Mouse (Mus musculus): ENCODE data around the gene Pla2g2e. TPM values are rescaled to one million over a fixed set of nuclear protein-coding genes. Genes with fewer than 3 reads are reported as not detected.

Gene Pla2g2e
- polyA plus RNA-seq (2012; fragmentation: generic; extraction: Trizol) = under 1 TPM in 1 of 2 experiments, not detected in 1; 0.20 TPM

DNA sequence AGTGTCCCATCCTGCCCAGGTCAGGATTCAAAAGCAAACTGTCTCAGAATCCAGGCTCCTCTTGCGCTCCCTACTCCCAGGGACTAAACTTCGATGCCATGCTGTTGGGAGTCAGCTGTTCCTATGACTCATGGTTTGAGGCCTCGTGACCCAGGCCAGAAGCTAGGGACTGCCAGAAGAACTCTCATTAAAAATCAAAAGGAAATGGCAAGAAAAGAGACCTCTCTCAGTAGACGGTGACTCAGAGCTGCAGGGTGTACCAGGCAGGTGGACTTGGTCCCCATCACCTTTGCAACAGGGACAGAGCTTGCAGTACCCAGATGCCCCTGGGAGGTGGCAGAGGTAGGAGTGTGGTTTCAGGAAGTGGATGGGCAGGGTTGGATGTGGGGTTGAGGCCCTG lies at the start of gene Pla2g2e:
Pla2g2e (plus strand) TSS at position 212 of the 400 bp plus-strand sequence.

DNA sequence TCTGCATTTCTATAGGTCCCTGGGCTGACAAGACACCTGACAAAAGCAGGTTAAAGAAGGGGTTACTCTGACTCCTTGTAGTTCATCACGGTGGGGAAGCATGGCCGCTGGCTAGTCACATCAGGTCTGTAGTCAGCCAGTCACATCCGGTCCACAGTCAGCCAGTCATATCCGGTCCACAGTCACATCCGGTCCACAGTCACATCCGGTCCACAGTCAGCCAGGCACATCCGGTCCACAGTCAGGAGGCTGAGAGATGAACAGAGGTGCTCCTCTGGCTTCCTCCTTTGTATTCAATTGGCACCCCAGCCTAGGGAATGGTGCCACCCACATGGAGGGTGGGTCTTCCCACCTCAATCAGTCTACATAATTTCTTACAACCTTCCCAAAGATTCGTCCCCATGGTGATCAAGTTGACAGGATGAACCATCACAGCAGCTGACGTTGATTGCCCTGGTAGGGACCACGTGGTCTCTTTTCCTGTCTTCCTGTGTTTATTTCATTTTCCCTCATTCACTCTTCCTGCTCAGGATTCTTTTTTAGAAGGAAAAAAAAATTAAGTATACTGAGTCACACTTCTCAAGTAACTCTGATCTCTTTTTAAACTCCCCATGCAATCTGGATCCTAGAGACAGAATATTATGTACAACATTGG lies 14.3 kb upstream of the Pla2g2e start, which contains the start of gene Pla2g5:
Pla2g5 (minus strand) TSS at position 139 of the 655 bp plus-strand sequence.

DNA sequence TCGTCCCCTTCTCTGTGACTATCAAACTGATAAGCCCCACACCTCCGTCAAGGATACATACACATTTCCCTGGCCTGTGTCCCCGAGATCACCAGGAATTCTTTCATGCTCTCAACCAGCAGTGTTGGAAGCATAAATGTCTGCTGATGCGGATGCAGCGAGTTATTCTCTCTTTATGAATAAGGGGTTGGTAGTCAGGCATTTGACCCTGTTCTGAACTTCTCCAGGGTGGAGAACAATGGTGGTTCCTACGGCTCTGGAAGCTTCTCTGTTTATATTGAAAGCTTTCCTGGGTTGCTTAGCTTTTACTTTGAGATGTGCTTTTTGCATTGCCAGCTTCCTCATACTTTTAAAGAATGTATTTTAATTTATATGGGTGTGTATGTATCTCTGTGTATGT lies 3.9 kb upstream of the Pla2g2e start, which contains the start of gene Gm13030:
Gm13030 (minus strand) TSS at position 101 of the 400 bp plus-strand sequence.

DNA sequence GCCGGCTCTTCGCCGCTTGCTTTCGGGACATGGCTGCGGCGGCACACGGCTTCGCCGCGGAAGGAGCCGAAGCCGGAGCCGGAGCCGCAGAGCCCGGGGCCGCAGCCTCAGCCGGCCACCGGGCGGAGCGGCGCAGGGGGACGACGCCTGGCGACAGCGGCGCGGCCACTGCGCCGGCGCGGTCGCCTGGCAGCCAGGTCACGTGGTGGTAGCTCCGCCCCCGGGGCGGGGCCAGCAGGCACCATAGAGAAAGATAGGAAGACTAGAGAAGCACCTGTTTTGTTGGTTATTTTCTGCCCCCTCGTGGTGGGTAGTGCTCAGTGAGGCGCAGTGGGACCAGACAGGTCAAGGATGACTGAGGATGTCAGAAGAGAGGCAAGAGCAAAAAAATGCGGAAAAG lies 36.1 kb downstream of the Pla2g2e start, which contains the start of gene Otud3:
Otud3 (minus strand) TSS at position 149 of the 400 bp plus-strand sequence.

Other genes with a start within 250 kb of the Pla2g2e start
- gene Vwa5b1, start 242.1 kb upstream of the Pla2g2e start, polyA plus RNA-seq (2012; fragmentation: generic; extraction: Trizol) = not detected
- gene Pla2g2c, start 153.2 kb upstream of the Pla2g2e start, polyA plus RNA-seq (2012; fragmentation: generic; extraction: Trizol) = not detected
- not detected for gene Ubxn10, start 140.8 kb upstream of the Pla2g2e start, polyA plus RNA-seq (2012; fragmentation: generic; extraction: Trizol)
- not detected for gene Pla2g2f, start 120.3 kb upstream of the Pla2g2e start, polyA plus RNA-seq (2012; fragmentation: generic; extraction: Trizol)
- gene Pla2g2d, start 102.2 kb upstream of the Pla2g2e start, polyA plus RNA-seq (2012; fragmentation: generic; extraction: Trizol) = not detected
- gene Pla2g5, start 14.5 kb upstream of the Pla2g2e start, polyA plus RNA-seq (2012; fragmentation: generic; extraction: Trizol) = under 1 TPM in 1 of 2 experiments, not detected in 1; 0.26 TPM
- not detected for gene Gm13030, start 4.0 kb upstream of the Pla2g2e start, polyA plus RNA-seq (2012; fragmentation: generic; extraction: Trizol)
- 1 to 10 TPM; 2.9 to 3.7 TPM for gene Otud3, start 36.0 kb downstream of the Pla2g2e start, polyA plus RNA-seq (2012; fragmentation: generic; extraction: Trizol)
- not detected for gene Rnf186, start 89.2 kb downstream of the Pla2g2e start, polyA plus RNA-seq (2012; fragmentation: generic; extraction: Trizol)
- gene Tmco4, start 94.9 kb downstream of the Pla2g2e start, polyA plus RNA-seq (2012; fragmentation: generic; extraction: Trizol) = 1 to 10 TPM; 2.8 to 5.1 TPM
- gene Htr6, start 197.6 kb downstream of the Pla2g2e start, polyA plus RNA-seq (2012; fragmentation: generic; extraction: Trizol) = under 1 TPM; 0.02 to 0.06 TPM
- gene Nbl1, start 215.1 kb downstream of the Pla2g2e start, polyA plus RNA-seq (2012; fragmentation: generic; extraction: Trizol) = 10 to 100 TPM; 10.7 to 97.5 TPM

All from C3H10T1/2 (cell line).